Mouse (Mus musculus) myocyte (in vitro differentiated cells): ENCODE results near the gene Lhx9.
"Not testable (repeated sequence)": the region's sequence is repeated elsewhere in the genome, so short reads cannot be mapped to it uniquely, and the experiment has no call there.

Source experiments
- CEBPB ChIP-seq: IDR thresholded peaks from 2 replicates; pipeline ENCODE4 v1.6.1; 2011; ENCODE audit warnings: mild to moderate bottlenecking, moderate library complexity; ENCODE audit not compliant: poor library complexity, insufficient read depth, severe bottlenecking
- E2F4 ChIP-seq: IDR thresholded peaks from one replicate; pipeline ENCODE4 v1.6.1; 2011; ENCODE audit warnings: mild to moderate bottlenecking, control low read depth, moderate library complexity; ENCODE audit not compliant: insufficient read depth
- MYOD1 ChIP-seq, 3 experiments: IDR thresholded peaks; one replicate each; pipeline ENCODE4 v1.6.1; 2011; ENCODE audit warnings: control low read depth in 2 of 3, low read depth in 2 of 3, mild to moderate bottlenecking in 2 of 3, moderate library complexity in 1 of 3; ENCODE audit not compliant: insufficient read length in 2 of 3, control insufficient read depth in 1 of 3
- MYOG ChIP-seq, 3 experiments: IDR thresholded peaks; one replicate each; pipeline ENCODE4 v1.6.1; 2011; ENCODE audit warnings: control low read depth in 2 of 3, low read depth in 2 of 3, mild to moderate bottlenecking in 2 of 3; ENCODE audit not compliant: insufficient read length in 2 of 3, control insufficient read depth in 1 of 3, insufficient read depth in 1 of 3
- POLR2A ChIP-seq: IDR thresholded peaks from one replicate; pipeline ENCODE4 v1.6.1; 2011; ENCODE audit warnings: low read depth, mild to moderate bottlenecking, control low read depth, moderate library complexity; ENCODE audit not compliant: insufficient read length
- REST ChIP-seq: IDR thresholded peaks from one replicate; pipeline ENCODE4 v1.6.1; 2011; ENCODE audit warnings: mild to moderate bottlenecking, control low read depth, moderate library complexity; ENCODE audit not compliant: insufficient read depth, insufficient read length

GRCm38 (mm10) chr1:138856101-138856950 lies 7.9 kb upstream of the Lhx9 start, which contains the start of gene 2310009B15Rik:
- peak; percentile 74 for TF ChIP-seq POLR2A
- not testable (repeated sequence) for TF ChIP-seq MYOG (IDR thresholded peaks at IDR 0.05; ENCODE audit: control insufficient read depth in 1 of 3, insufficient read depth in 1 of 3, insufficient read length in 2 of 3, low read depth in 2 of 3); CEBPB; REST; E2F4; MYOD1 (IDR thresholded peaks at IDR 0.05; ENCODE audit: control insufficient read depth in 1 of 3, insufficient read length in 2 of 3, low read depth in 2 of 3)
